Mouse (Mus musculus) hindbrain, embryonic 14.5 days (tissue): ENCODE results near the gene Nrros. TPM values are rescaled to one million over a fixed set of nuclear protein-coding genes. Genes with fewer than 3 reads are reported as not detected.

Experiments
- ATAC-seq: fragments of 200-750 bp; cut with Nextera tagmentation; 2 replicates; pipeline ENCODE4 v1.8.0; 2017; ENCODE audit warnings: moderate number of reproducible peaks, mild to moderate bottlenecking, moderate TSS enrichment, moderate library complexity; ENCODE audit not compliant: low FRiP score
- DNase-seq: peaks from one replicate; pipeline ENCODE4 v3.0.0-alpha.2; 2015; ENCODE audit warnings: low spot score
- H3K27ac ChIP-seq: fragments of 300-500 bp; sonication (generic); 2 replicates; pipeline ENCODE4 v1.5.1; 2014; ENCODE audit warnings: mild to moderate bottlenecking, moderate library complexity
- H3K27me3 ChIP-seq: fragments of 300-500 bp; sonication (generic); 2 replicates; pipeline ENCODE4 v1.6.1; 2014; ENCODE audit warnings: mild to moderate bottlenecking, low read length, mixed read lengths; ENCODE audit not compliant: control insufficient read depth, insufficient read depth
- H3K36me3 ChIP-seq: fragments of 300-500 bp; sonication (generic); replicated peaks from 2 replicates; pipeline ENCODE4 v1.6.1; 2014; ENCODE audit not compliant: control insufficient read depth, insufficient read depth
- H3K4me1 ChIP-seq: fragments of 300-500 bp; sonication (generic); replicated peaks from 2 replicates; pipeline ENCODE4 v1.6.1; 2014; ENCODE audit warnings: antibody characterized with exemption, low read length, mixed read lengths; ENCODE audit not compliant: control insufficient read depth, insufficient read depth
- H3K4me2 ChIP-seq: fragments of 300-500 bp; sonication (generic); replicated peaks from 2 replicates; pipeline ENCODE4 v1.6.1; 2014; ENCODE audit warnings: mild to moderate bottlenecking, moderate library complexity
- H3K4me3 ChIP-seq: fragments of 300-500 bp; sonication (generic); replicated peaks from 2 replicates; pipeline ENCODE4 v1.5.1; 2014; ENCODE audit warnings: mild to moderate bottlenecking, low read length
- H3K9ac ChIP-seq: fragments of 300-500 bp; sonication (generic); 2 replicates; pipeline ENCODE4 v1.6.1; 2014
- H3K9me3 ChIP-seq: fragments of 300-500 bp; sonication (generic); 2 replicates; pipeline ENCODE4 v1.6.1; 2016; ENCODE audit warnings: low read length; ENCODE audit not compliant: control insufficient read depth
- WGBS: fragments of 180-500 bp; shearing (Covaris S2); extraction: QIAGEN DNeasy Blood & Tissue Kit; methylation state at CpG from one replicate; pipeline ENCODE4 v1.1.7; 2014; 5-methylcytosine and 5-hydroxymethylcytosine counted together
- polyA plus RNA-seq: library from polyadenylated mRNA; unstranded; fragments of >200 nt; fragmentation: Nextera tagmentation; extraction: Ambion mirVana; gene quantifications from 2 replicates; pipeline ENCODE4 v1.2.1, GENCODE M21; 2014

The Nrros gene
- polyA plus RNA-seq, 1 experiment from 2014 or later = 6.9 TPM

DNA sequence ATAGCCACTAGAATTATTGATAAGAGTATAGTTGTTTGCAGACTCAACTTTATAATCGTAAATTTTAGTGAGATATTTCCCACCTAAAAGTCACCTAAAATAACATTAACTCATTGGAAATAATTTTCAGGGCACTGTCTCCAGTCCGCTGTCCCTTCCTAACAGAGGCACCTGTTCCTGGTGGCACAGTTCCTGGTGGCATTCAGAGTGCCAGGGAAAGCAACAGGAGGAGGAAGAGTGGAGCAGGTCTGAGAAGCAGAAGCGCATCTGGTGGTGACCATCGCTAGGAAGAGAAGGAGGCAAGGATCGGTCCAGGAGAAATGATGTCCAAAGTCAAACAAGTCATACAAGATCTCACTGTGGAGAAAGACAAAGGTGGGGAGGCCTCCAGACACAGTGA, 20.7 kb upstream of the Nrros start:
- WGBS = 96% methylated on average over 5 of the region's 5 CpGs
- DNase-seq (no peak), ATAC-seq (no peak)
- no peaks in the 10 kb centered on the region for H3K27me3 ChIP-seq
- no peak overlapping the region for H3K4me3 ChIP-seq
- no peak overlapping the region for H3K9ac ChIP-seq
- H3K36me3 ChIP-seq = no peaks in the 10 kb centered on the region
- H3K4me2 ChIP-seq = no peak overlapping the region
- H3K27ac ChIP-seq = no peak overlapping the region
- no peaks in the 10 kb centered on the region for H3K9me3 ChIP-seq
- no peaks in the 10 kb centered on the region for H3K4me1 ChIP-seq

GRCm38 (mm10) chr16:32179333-32179901, 14.0 kb upstream of the Nrros start, which contains the start of gene Bex6:
TSS of gene Bex6 (plus strand) at chr16:32179823.
- ATAC-seq (no peak), DNase-seq (no peak)
- WGBS = 88% methylated on average over 6 of the region's 6 CpGs
- no peak within 1 kb of the TSS for H3K4me3 ChIP-seq
- H3K36me3 ChIP-seq = no peaks in the 10 kb centered on the region
- no peak within 1 kb of the TSS for H3K27ac ChIP-seq
- H3K4me1 ChIP-seq = no peaks in the 10 kb centered on the region
- no peak within 1 kb of the TSS for H3K9ac ChIP-seq
- H3K27me3 ChIP-seq = no peaks in the 10 kb centered on the region
- H3K4me2 ChIP-seq = no peak within 1 kb of the TSS
- H3K9me3 ChIP-seq = no peaks in the 10 kb centered on the region

DNA sequence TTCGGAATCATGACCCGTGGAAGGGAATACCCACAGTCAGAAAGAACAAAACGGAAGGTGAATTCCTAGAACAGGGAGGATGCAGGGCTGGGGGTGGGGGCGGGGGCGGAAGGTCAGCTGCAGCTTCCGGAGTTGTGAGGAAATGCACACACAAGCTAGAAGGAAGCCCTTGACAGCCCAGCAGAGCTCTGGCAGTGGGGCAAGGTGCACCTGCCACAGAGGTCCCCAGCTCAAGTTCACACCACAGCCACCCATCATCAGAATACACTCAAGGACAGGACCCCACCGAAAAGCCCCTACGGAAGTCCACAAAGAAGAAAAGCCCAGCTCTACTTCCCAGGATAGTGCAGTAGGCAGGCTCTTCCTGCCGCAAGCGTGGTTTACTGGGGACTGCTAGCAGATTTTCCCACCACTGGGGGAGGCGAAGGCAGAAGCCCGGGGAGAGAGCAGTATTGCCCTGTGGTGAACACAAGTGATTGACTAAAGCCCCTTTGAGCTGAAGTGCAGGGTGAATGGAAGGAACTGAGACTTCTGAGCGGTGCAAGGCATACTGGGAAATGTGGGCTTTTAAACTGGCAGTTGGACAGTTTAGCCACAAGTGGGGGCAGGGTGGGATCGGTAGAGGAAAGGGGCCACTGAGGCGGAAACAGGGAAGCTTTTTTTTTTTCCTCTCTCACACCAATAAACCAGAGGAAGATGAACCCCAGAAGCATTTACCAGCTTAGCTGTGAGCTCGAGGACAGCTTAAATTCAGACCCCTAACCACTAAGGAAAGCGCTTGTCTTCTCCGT, 11.7 kb upstream of the Nrros start:
- Histone ChIP-seq H3K36me3 (no peaks in the 10 kb centered on the region), H3K9ac (no peak overlapping the region), H3K4me3 (no peak overlapping the region), H3K27ac (no peak overlapping the region), H3K27me3 (no peaks in the 10 kb centered on the region), H3K4me1 (no peaks in the 10 kb centered on the region), H3K4me2 (no peak overlapping the region; the same call in 1 of the 2 replicates), H3K9me3 (no peaks in the 10 kb centered on the region)
- no peak for ATAC-seq
- no peak for DNase-seq
- 60% methylated on average over 18 of the region's 18 CpGs for WGBS

- no peak overlapping the region for H3K27ac ChIP-seq
- DNase-seq = no peak
- no peaks in the 10 kb centered on the region for H3K9me3 ChIP-seq
- no peak overlapping the region for H3K4me2 ChIP-seq
- no peaks in the 10 kb centered on the region for H3K27me3 ChIP-seq
- no peak overlapping the region for H3K4me3 ChIP-seq
- WGBS = 93% methylated on average over 4 of the region's 4 CpGs
- H3K4me1 ChIP-seq = no peaks in the 10 kb centered on the region
- ATAC-seq = no peak
- no peaks in the 10 kb centered on the region for H3K36me3 ChIP-seq
- no peak overlapping the region for H3K9ac ChIP-seq
These were observed 9.6 kb upstream of the Nrros start for GRCm38 (mm10) chr16:32175029-32175428.

GRCm38 (mm10) chr16:32174340-32175005, 9.1 kb upstream of the Nrros start:
- Histone ChIP-seq H3K9me3 (no peaks in the 10 kb centered on the region), H3K9ac (no peak overlapping the region), H3K27me3 (no peaks in the 10 kb centered on the region), H3K36me3 (no peaks in the 10 kb centered on the region), H3K4me3 (no peak overlapping the region), H3K4me1 (no peaks in the 10 kb centered on the region), H3K4me2 (no peak overlapping the region), H3K27ac (no peak overlapping the region)
- ATAC-seq (no peak), DNase-seq (no peak)
- WGBS = 82% methylated on average over 8 of the region's 8 CpGs

GRCm38 (mm10) chr16:32173401-32173800, 8.0 kb upstream of the Nrros start:
- Histone ChIP-seq H3K4me3 (no peak overlapping the region), H3K4me1 (no peaks in the 10 kb centered on the region), H3K9me3 (no peaks in the 10 kb centered on the region), H3K36me3 (no peaks in the 10 kb centered on the region), H3K27me3 (no peaks in the 10 kb centered on the region), H3K27ac (no peak overlapping the region), H3K4me2 (no peak overlapping the region), H3K9ac (no peak overlapping the region)
- ATAC-seq = no peak
- WGBS = 75% methylated on average over 11 of the region's 11 CpGs
- no peak for DNase-seq

DNA sequence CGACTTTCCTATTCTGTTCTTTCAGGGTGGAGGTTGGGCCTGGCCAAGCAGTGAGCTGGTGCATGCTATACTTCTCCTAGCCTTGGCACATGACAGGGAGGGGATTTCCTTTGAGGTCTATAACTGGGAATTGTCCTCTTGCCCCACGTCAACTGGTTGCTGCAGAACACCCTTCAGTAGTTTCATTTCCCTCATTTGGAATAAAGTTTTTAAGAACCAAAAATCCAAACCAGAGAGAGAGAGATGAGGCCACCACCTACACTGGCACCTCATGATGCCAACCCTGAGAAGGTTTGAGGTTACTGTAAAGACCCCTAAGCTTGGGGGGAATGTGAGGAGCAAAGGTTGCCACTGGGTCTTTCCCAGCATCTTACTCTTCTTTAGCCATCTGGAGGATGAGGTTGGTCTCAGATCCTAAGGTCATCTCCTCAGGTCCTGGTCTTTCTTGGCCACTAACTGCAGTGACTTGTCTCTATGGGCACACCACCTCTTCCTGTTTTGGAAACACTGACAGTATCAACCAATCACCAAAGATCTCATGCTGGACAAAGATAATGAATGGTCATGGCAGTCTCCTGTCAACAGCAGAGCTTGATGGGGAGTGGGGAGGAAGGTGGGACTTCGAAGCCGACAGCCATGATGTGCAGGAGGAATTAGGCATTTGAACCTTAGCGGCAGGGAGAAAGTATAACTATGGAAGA, 5.8 kb upstream of the Nrros start:
- H3K4me2 ChIP-seq = no peak overlapping the region
- H3K27ac ChIP-seq = no peak overlapping the region
- DNase-seq (no peak), ATAC-seq (no peak)
- WGBS = 92% methylated on average over 5 of the region's 5 CpGs
- H3K4me3 ChIP-seq = no peak overlapping the region
- no peaks in the 10 kb centered on the region for H3K27me3 ChIP-seq
- no peaks in the 10 kb centered on the region for H3K36me3 ChIP-seq
- H3K9ac ChIP-seq = no peak overlapping the region
- no peaks in the 10 kb centered on the region for H3K4me1 ChIP-seq
- H3K9me3 ChIP-seq = no peaks in the 10 kb centered on the region

GRCm38 (mm10) chr16:32167819-32168545, 2.6 kb upstream of the Nrros start:
- Histone ChIP-seq H3K36me3 (no peaks in the 10 kb centered on the region), H3K9me3 (no peaks in the 10 kb centered on the region), H3K4me1 (0 out of 2 replicates have a peak, but pooled peaks cover 4% of the 10 kb centered on the region), H3K9ac (no peak overlapping the region), H3K27me3 (peaks cover 11% of the 10 kb centered on the region), H3K27ac (no peak overlapping the region), H3K4me2 (no peak overlapping the region), H3K4me3 (no peak overlapping the region)
- DNase-seq (no peak), ATAC-seq (no peak)
- 94% methylated on average over 4 of the region's 4 CpGs for WGBS
